10 mouse cellular contexts compared by ENCODE assay signal in genomic region chr1:42242586-42243457, GRCm38 (mm10).
DNase-seq lines count a peak whose midpoint lies in the region; ATAC-seq and TF ChIP-seq lines count a peak whose summit lies in the region.
"Had no signal": no experiment of that assay in that cellular context is flagged by ENCODE, and none has a peak within 500 bp of the region (broad histone marks: within the 10 kb centered on the region; RNA-seq: fewer than 3 reads in every experiment).

No protein-coding gene starts in this region.

- H3K27ac ChIP-seq in heart, embryonic 13.5 days (replicated peaks) = no peak overlapping the region
- peak overlapping the region; percentile 52 for H3K27ac ChIP-seq in hindbrain, embryonic 14.5 days
- H3K27ac ChIP-seq in midbrain, embryonic 15.5 days = peak overlapping the region; percentile 75

- no peaks in the 10 kb centered on the region for H3K4me1 ChIP-seq in heart, embryonic 13.5 days
- H3K4me1 ChIP-seq in hindbrain, embryonic 14.5 days (replicated peaks; ENCODE audit: control insufficient read depth, insufficient read depth, low read length) = peaks cover 18% of the 10 kb centered on the region
- peaks cover 22% of the 10 kb centered on the region for H3K4me1 ChIP-seq in midbrain, embryonic 15.5 days
- no peaks in the 10 kb centered on the region for H3K4me1 ChIP-seq in lung, adult 2 months (ENCODE audit: control insufficient read depth, insufficient read depth, low read length)

- H3K27me3 ChIP-seq in heart, embryonic 13.5 days (replicated peaks) = no peaks in the 10 kb centered on the region
- H3K27me3 ChIP-seq in hindbrain, embryonic 14.5 days (ENCODE audit: control insufficient read depth, insufficient read depth, low read length) = no peaks in the 10 kb centered on the region
- no peaks in the 10 kb centered on the region for H3K27me3 ChIP-seq in midbrain, embryonic 15.5 days (replicated peaks)

- TF ChIP-seq CTCF in lung, adult 2 months (IDR thresholded peaks at IDR 0.05; ENCODE audit: insufficient read depth, low read length) = no peak

- H3K4me2 ChIP-seq in heart, embryonic 13.5 days = peak overlapping the region; percentile 57
- H3K4me2 ChIP-seq in hindbrain, embryonic 14.5 days (replicated peaks) = peak overlapping the region; percentile 47
- peak overlapping the region; percentile 44; the same call in 1 of the 2 replicates for H3K4me2 ChIP-seq in midbrain, embryonic 15.5 days

- no peak overlapping the region for H3K9ac ChIP-seq in heart, embryonic 13.5 days
- H3K9ac ChIP-seq in hindbrain, embryonic 14.5 days = no peak overlapping the region
- H3K9ac ChIP-seq in midbrain, embryonic 15.5 days = no peak overlapping the region
- H3K9ac ChIP-seq: lung, embryonic 14.5 days had no signal

- no peak for TF ChIP-seq POLR2A in lung, adult 2 months (IDR thresholded peaks at IDR 0.05; ENCODE audit: borderline replicate concordance, extremely low read depth, low read depth, low read length)

- no peak for ATAC-seq in heart, embryonic 13.5 days (ENCODE audit: extremely low read depth, insufficient number of reproducible peaks, low FRiP score, low TSS enrichment)
- ATAC-seq in hindbrain, embryonic 14.5 days (ENCODE audit: low FRiP score) = peak; percentile 60
- peak; percentile 53 for ATAC-seq in midbrain, embryonic 15.5 days (replicated peaks)
- no peak for ATAC-seq in activated CD4-positive, CD25-positive, alpha-beta regulatory T cell, adult 4 months

- no peaks in the 10 kb centered on the region for H3K36me3 ChIP-seq in heart, embryonic 13.5 days
- H3K36me3 ChIP-seq in hindbrain, embryonic 14.5 days (replicated peaks; ENCODE audit: control insufficient read depth, insufficient read depth) = no peaks in the 10 kb centered on the region
- no peaks in the 10 kb centered on the region for H3K36me3 ChIP-seq in midbrain, embryonic 15.5 days (replicated peaks)

- H3K4me3 ChIP-seq in heart, embryonic 13.5 days = no peak overlapping the region
- H3K4me3 ChIP-seq in hindbrain, embryonic 14.5 days (replicated peaks; ENCODE audit: low read length) = no peak overlapping the region
- no peak overlapping the region for H3K4me3 ChIP-seq in midbrain, embryonic 15.5 days
- H3K4me3 ChIP-seq in lung, adult 2 months (replicated peaks; ENCODE audit: extremely low read depth, low read depth, low read length) = no peak overlapping the region

- 67% methylated on average over 13 of the region's 15 CpGs for WGBS in heart, embryonic 13.5 days
- 13% methylated on average over 15 of the region's 15 CpGs for WGBS in hindbrain, embryonic 14.5 days
- WGBS in midbrain, embryonic 15.5 days = 22% methylated on average over 15 of the region's 15 CpGs
- 46% methylated on average over 15 of the region's 15 CpGs for WGBS in lung, adult 2 months

- no peak for DNase-seq in heart, adult 8-10 months (ENCODE audit: low spot score)
- peak; percentile 43 for DNase-seq in embryo, embryonic 11 days
- peak; percentile 38 for DNase-seq in hindbrain, embryonic 14.5 days (ENCODE audit: low spot score)
- DNase-seq in lung, adult 2 months = no peak
- no peak for DNase-seq in lung, postnatal 25 days (ENCODE audit: low spot score)
- DNase-seq: cerebellum, adult 9-11 months had no signal

- H3K9me3 ChIP-seq in heart, embryonic 13.5 days = no peaks in the 10 kb centered on the region
- H3K9me3 ChIP-seq in hindbrain, embryonic 14.5 days (ENCODE audit: control insufficient read depth, low read length) = no peaks in the 10 kb centered on the region
- no peaks in the 10 kb centered on the region for H3K9me3 ChIP-seq in midbrain, embryonic 15.5 days

Comparison
In these comparisons a context has a peak if more than half of its experiments do, and no peak if none do; other contexts are left out.
1. ATAC-seq: peak in hindbrain, embryonic 14.5 days (single experiment) and midbrain, embryonic 15.5 days (single experiment); none in heart, embryonic 13.5 days (single experiment) and activated CD4-positive, CD25-positive, alpha-beta regulatory T cell, adult 4 months (single experiment).
2. DNase-seq: peak in embryo, embryonic 11 days (single experiment) and hindbrain, embryonic 14.5 days (single experiment); none in heart, adult 8-10 months (single experiment), lung, adult 2 months (single experiment) and lung, postnatal 25 days (single experiment).
3. Peak in every context shown above with its lines, with median percentiles within 50 percentile points of each other: H3K4me2 ChIP-seq.